Mouse (Mus musculus) intestine, embryonic 15.5 days (tissue): ENCODE measurements at regions not wholly inside any gene's neighbourhood (a gene's known extent, or its start where the extent isn't known, plus 50 kb on each side); places are given as distances from the start of the nearest gene placed in this dataset.
A peak's percentile ranks its signal among the peaks of the same experiment; 100 is the strongest.

ENCODE experiments used
- ATAC-seq: fragments of 200-750 bp; cut with Nextera tagmentation; 2 replicates; pipeline ENCODE4 v1.8.0; 2017; ENCODE audit warnings: moderate TSS enrichment, moderate library complexity
- H3K27ac ChIP-seq: fragments of 300-500 bp; sonication (generic); 2 replicates; pipeline ENCODE4 v1.5.1; 2015; ENCODE audit warnings: mild to moderate bottlenecking, inconsistent platforms
- H3K27me3 ChIP-seq: fragments of 300-500 bp; sonication (generic); replicated peaks from 2 replicates; pipeline ENCODE4 v1.6.1; 2015; ENCODE audit warnings: inconsistent platforms
- H3K36me3 ChIP-seq: fragments of 300-500 bp; sonication (generic); 2 replicates; pipeline ENCODE4 v1.6.1; 2015; ENCODE audit warnings: inconsistent platforms
- H3K4me1 ChIP-seq: fragments of 300-500 bp; sonication (generic); replicated peaks from 2 replicates; pipeline ENCODE4 v1.6.1; 2015; ENCODE audit warnings: inconsistent platforms
- H3K4me2 ChIP-seq: fragments of 300-500 bp; sonication (generic); replicated peaks from 2 replicates; pipeline ENCODE4 v1.6.1; 2015; ENCODE audit warnings: mild to moderate bottlenecking, inconsistent platforms
- H3K4me3 ChIP-seq: fragments of 300-500 bp; sonication (generic); replicated peaks from 2 replicates; pipeline ENCODE4 v1.5.1; 2015; ENCODE audit warnings: inconsistent platforms
- H3K9ac ChIP-seq: fragments of 300-500 bp; sonication (generic); 2 replicates; pipeline ENCODE4 v1.6.1; 2015; ENCODE audit warnings: inconsistent platforms
- H3K9me3 ChIP-seq: fragments of 300-500 bp; sonication (generic); 2 replicates; pipeline ENCODE4 v1.6.1; 2016; ENCODE audit warnings: inconsistent platforms
- WGBS: fragments of 180-500 bp; shearing (Covaris S2); methylation state at CpG from one replicate; pipeline ENCODE4 v1.1.7; 2015; 5-methylcytosine and 5-hydroxymethylcytosine counted together

GRCm38 (mm10) chr17:15970481-15971350 lies 139.9 kb upstream of the Rgmb start:
- no peak overlapping the region for H3K4me3 ChIP-seq
- H3K4me1 ChIP-seq: 0 out of 2 replicates have a peak, but pooled peaks cover 2% of the 10 kb centered on the region
- no peak overlapping the region for H3K4me2 ChIP-seq
- H3K27ac ChIP-seq: peak overlapping the region; percentile 48; the same call in 1 of the 2 replicates
- no peaks in the 10 kb centered on the region for H3K36me3 ChIP-seq
- no peak overlapping the region for H3K9ac ChIP-seq
- no peaks in the 10 kb centered on the region for H3K9me3 ChIP-seq
- 31% methylated on average over 6 of the region's 6 CpGs for WGBS
- peak; percentile 81; the same call in 1 of the 2 replicates for ATAC-seq
- H3K27me3 ChIP-seq: no peaks in the 10 kb centered on the region

DNA sequence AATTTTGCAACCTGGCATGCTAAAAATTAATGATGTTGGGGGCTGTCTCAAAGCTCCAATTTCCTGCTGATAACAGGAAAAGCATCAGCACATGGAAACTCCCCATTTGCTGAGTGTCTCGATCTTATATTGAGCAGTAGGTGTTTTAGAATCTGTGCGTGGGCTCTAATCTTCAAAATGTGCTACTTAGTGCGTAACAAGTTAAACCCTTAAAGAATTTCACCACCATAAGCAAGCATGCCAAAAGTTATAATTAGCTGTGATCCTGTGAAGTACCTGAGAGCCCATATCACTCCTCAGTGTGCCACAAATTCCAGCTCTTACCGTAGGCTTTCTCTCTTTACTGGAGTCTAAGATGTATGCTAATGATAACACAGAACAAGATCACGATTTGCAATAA lies 137.5 kb upstream of the Rgmb start:
- WGBS: 84% methylated on average over 5 of the region's 5 CpGs

DNA sequence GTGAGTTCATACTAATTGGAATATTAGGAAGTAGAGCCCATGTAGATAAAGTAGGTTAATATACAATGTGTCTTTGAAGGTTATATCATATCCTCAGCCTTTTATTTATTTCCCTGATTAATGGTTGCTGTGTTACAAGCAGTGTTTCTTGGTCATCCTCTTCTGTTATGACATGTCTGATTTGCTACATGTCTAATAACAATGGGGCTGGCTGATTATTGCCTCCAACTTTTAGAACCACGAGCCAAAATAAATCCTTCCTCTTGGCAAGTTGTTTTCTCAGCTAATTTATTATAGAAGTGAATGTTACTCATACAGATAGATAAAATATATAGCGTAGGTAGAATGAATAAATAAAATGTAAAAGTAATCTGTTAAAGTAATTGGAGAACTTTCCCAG lies 124.8 kb upstream of the Rgmb start:
- no peak overlapping the region for H3K27ac ChIP-seq
- H3K4me3 ChIP-seq: no peak overlapping the region
- no peaks in the 10 kb centered on the region for H3K36me3 ChIP-seq
- no peaks in the 10 kb centered on the region for H3K4me1 ChIP-seq
- no peak for ATAC-seq
- H3K9me3 ChIP-seq: no peaks in the 10 kb centered on the region
- WGBS: 72% methylated on average over 2 of the region's 2 CpGs
- H3K9ac ChIP-seq: no peak overlapping the region
- H3K4me2 ChIP-seq: no peak overlapping the region
- no peaks in the 10 kb centered on the region for H3K27me3 ChIP-seq

More for the DNA sequence above, 137.5 kb upstream of the Rgmb start:
- Histone ChIP-seq H3K4me3 (no peak overlapping the region), H3K27ac (no peak overlapping the region), H3K9ac (no peak overlapping the region), H3K4me1 (0 out of 2 replicates have a peak, but pooled peaks cover 2% of the 10 kb centered on the region), H3K9me3 (no peaks in the 10 kb centered on the region), H3K36me3 (no peaks in the 10 kb centered on the region), H3K27me3 (no peaks in the 10 kb centered on the region), H3K4me2 (no peak overlapping the region)
- no peak for ATAC-seq

DNA sequence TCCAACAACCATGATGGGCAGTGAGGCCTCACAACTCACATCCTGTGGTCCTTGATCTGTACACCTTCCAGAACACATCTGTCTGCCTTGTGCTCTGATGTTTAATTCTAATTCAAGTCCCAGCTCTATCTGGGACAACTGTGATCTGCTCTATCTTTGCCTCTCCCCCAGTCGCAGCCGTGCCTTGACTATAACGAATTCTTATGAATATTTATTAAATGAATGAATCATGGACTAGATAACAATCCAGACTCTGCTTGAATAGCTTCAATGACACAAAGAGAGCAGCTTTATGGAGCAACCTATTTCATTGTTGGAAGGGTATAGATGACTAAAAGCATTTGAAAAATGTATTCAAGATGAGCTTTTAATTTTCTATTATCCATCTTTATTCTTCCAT lies 120.8 kb upstream of the Rgmb start:
- no peaks in the 10 kb centered on the region for H3K36me3 ChIP-seq
- no peaks in the 10 kb centered on the region for H3K27me3 ChIP-seq
- no peaks in the 10 kb centered on the region for H3K4me1 ChIP-seq
- no peak for ATAC-seq
- H3K9ac ChIP-seq: no peak overlapping the region
- H3K9me3 ChIP-seq: no peaks in the 10 kb centered on the region
- WGBS: 86% methylated on average over 3 of the region's 3 CpGs
- H3K4me3 ChIP-seq: no peak overlapping the region
- H3K4me2 ChIP-seq: no peak overlapping the region
- no peak overlapping the region for H3K27ac ChIP-seq

GRCm38 (mm10) chr17:15949753-15950152 lies 118.9 kb upstream of the Rgmb start:
- WGBS: 46% methylated on average over 6 of the region's 6 CpGs
- no peaks in the 10 kb centered on the region for H3K4me1 ChIP-seq
- ATAC-seq: peak; percentile 59
- H3K4me3 ChIP-seq: no peak overlapping the region
- no peak overlapping the region for H3K4me2 ChIP-seq
- no peaks in the 10 kb centered on the region for H3K36me3 ChIP-seq
- no peak overlapping the region for H3K27ac ChIP-seq
- H3K27me3 ChIP-seq: no peaks in the 10 kb centered on the region
- H3K9me3 ChIP-seq: no peaks in the 10 kb centered on the region
- H3K9ac ChIP-seq: no peak overlapping the region

DNA sequence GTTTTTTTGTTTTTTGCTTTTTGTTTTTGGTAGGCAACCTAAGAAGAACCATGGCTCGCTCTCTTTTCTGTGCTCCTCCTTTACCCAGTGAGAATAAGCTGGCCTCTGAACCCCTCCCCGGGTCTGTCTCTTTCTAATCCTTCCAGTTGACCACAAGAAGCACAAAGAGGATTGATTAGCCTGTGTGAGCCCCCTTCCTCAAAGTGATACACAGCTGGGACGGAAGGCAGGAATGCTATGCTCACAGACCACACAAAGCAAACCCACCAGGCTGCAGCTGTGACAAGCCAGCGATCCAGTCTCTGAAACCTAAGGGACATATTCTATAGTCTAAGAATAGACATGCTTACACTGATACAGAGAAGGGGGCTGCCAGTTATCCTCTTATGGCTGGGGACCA lies 111.5 kb upstream of the Rgmb start:
- Histone ChIP-seq H3K9me3 (no peaks in the 10 kb centered on the region), H3K4me3 (no peak overlapping the region), H3K9ac (no peak overlapping the region), H3K36me3 (no peaks in the 10 kb centered on the region), H3K4me2 (no peak overlapping the region), H3K27ac (no peak overlapping the region), H3K27me3 (no peaks in the 10 kb centered on the region), H3K4me1 (no peaks in the 10 kb centered on the region)
- 69% methylated on average over 4 of the region's 4 CpGs for WGBS
- ATAC-seq: no peak

GRCm38 (mm10) chr17:15918609-15919008 lies 87.8 kb upstream of the Rgmb start:
- WGBS: 45% methylated on average over 4 of the region's 4 CpGs

GRCm38 (mm10) chr17:15898689-15899419 lies 68.0 kb upstream of the Rgmb start:
- ATAC-seq: no peak
- H3K27me3 ChIP-seq: no peaks in the 10 kb centered on the region
- no peaks in the 10 kb centered on the region for H3K4me1 ChIP-seq
- WGBS: 78% methylated on average over 7 of the region's 7 CpGs
- no peak overlapping the region for H3K9ac ChIP-seq
- no peak overlapping the region for H3K27ac ChIP-seq
- no peak overlapping the region for H3K4me2 ChIP-seq
- no peaks in the 10 kb centered on the region for H3K36me3 ChIP-seq
- no peaks in the 10 kb centered on the region for H3K9me3 ChIP-seq
- no peak overlapping the region for H3K4me3 ChIP-seq

More at GRCm38 (mm10) chr17:15918609-15919008, 87.8 kb upstream of the Rgmb start:
- no peak overlapping the region for H3K9ac ChIP-seq
- no peaks in the 10 kb centered on the region for H3K4me1 ChIP-seq
- peak; percentile 55 for ATAC-seq
- H3K27me3 ChIP-seq: no peaks in the 10 kb centered on the region
- no peak overlapping the region for H3K27ac ChIP-seq
- H3K9me3 ChIP-seq: no peaks in the 10 kb centered on the region
- no peaks in the 10 kb centered on the region for H3K36me3 ChIP-seq
- H3K4me3 ChIP-seq: no peak overlapping the region
- no peak overlapping the region for H3K4me2 ChIP-seq

- Histone ChIP-seq H3K27me3 (no peaks in the 10 kb centered on the region), H3K27ac (no peak overlapping the region), H3K4me3 (no peak overlapping the region), H3K9ac (no peak overlapping the region), H3K4me2 (no peak overlapping the region), H3K9me3 (no peaks in the 10 kb centered on the region), H3K36me3 (no peaks in the 10 kb centered on the region), H3K4me1 (no peaks in the 10 kb centered on the region)
- ATAC-seq: no peak
- WGBS: 69% methylated on average over 3 of the region's 3 CpGs
These were observed 65.1 kb upstream of the Rgmb start for GRCm38 (mm10) chr17:15895968-15896367.

DNA sequence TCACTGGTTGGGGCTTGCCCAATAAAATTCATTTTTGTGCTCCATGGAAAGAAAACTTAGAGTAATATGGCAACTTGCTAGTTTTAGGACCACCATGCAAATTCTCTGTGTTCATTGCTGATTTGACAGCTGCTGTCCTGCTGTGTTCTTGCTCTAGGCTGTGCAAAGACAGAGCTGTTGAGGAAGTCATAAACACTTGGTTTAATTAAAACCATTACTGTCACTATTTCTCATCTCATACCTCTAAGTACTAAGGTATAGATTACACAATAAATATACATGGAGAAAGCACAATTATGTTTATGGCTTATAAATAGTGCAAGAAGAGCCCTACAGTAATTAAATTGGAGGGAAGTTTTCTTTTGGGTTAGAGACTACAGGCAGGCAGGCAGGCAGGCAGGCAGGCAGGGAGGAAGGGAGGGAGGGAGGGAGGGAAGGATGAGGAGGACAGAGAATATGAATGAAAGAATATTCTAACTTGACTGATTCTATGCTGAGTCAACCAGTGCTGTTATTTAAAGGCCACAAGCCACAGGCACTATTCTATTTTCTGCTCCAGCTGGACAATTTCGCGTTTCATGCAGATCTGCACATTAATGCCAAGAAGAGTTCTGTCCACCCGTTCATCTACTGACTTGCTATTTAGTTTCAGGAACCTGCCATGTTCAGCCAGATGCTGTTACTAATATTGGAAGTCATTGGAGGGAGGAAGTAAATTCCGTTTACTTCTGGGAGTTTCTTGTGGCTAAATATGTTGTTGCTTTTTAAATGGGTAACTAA lies 61.2 kb upstream of the Rgmb start:
- H3K36me3 ChIP-seq: no peaks in the 10 kb centered on the region
- no peaks in the 10 kb centered on the region for H3K27me3 ChIP-seq
- no peak overlapping the region for H3K4me3 ChIP-seq
- no peak overlapping the region for H3K4me2 ChIP-seq
- H3K9ac ChIP-seq: no peak overlapping the region
- no peaks in the 10 kb centered on the region for H3K4me1 ChIP-seq
- no peak for ATAC-seq
- no peak overlapping the region for H3K27ac ChIP-seq
- 64% methylated on average over 4 of the region's 4 CpGs for WGBS
- H3K9me3 ChIP-seq: no peaks in the 10 kb centered on the region

GRCm38 (mm10) chr17:15890595-15891140 lies 59.8 kb upstream of the Rgmb start:
- no peaks in the 10 kb centered on the region for H3K36me3 ChIP-seq
- H3K4me2 ChIP-seq: no peak overlapping the region
- WGBS: 94% methylated on average over 4 of the region's 4 CpGs
- ATAC-seq: no peak
- H3K9me3 ChIP-seq: no peaks in the 10 kb centered on the region
- no peaks in the 10 kb centered on the region for H3K27me3 ChIP-seq
- no peaks in the 10 kb centered on the region for H3K4me1 ChIP-seq
- no peak overlapping the region for H3K4me3 ChIP-seq
- H3K9ac ChIP-seq: no peak overlapping the region
- no peak overlapping the region for H3K27ac ChIP-seq

GRCm38 (mm10) chr17:15882803-15883202 lies 52.0 kb upstream of the Rgmb start:
- no peaks in the 10 kb centered on the region for H3K27me3 ChIP-seq
- H3K4me3 ChIP-seq: no peak overlapping the region
- no peaks in the 10 kb centered on the region for H3K9me3 ChIP-seq
- no peaks in the 10 kb centered on the region for H3K4me1 ChIP-seq
- H3K9ac ChIP-seq: no peak overlapping the region
- WGBS: 50% methylated on average over 7 of the region's 7 CpGs
- H3K27ac ChIP-seq: no peak overlapping the region
- no peak overlapping the region for H3K4me2 ChIP-seq
- no peak; the same call in 1 of the 2 replicates for ATAC-seq
- no peaks in the 10 kb centered on the region for H3K36me3 ChIP-seq
